Mouse (Mus musculus): Measurements from ENCODE around the gene A4gnt. TPM values are rescaled to one million over a fixed set of nuclear protein-coding genes. Genes with fewer than 3 reads are reported as not detected.

A4gnt gene
- polyA plus RNA-seq, 1 experiment from 2014 or later = not detected

- Histone ChIP-seq H3K9me3 (ENCODE audit: low read depth, low read length) (no peaks in the 10 kb centered on the region), H3K4me2 (no peak overlapping the region), H3K9ac (no peak overlapping the region), H3K4me1 (ENCODE audit: insufficient read depth) (no peaks in the 10 kb centered on the region), H3K36me3 (ENCODE audit: insufficient read depth) (no peaks in the 10 kb centered on the region), H3K4me3 (ENCODE audit: low read depth, low read length) (no peak overlapping the region), H3K27me3 (ENCODE audit: insufficient read depth, low read length) (no peaks in the 10 kb centered on the region), H3K27ac (ENCODE audit: low read depth) (no peak overlapping the region)
- DNase-seq = peak; percentile 56
- peak; percentile 66 for ATAC-seq (ENCODE audit: insufficient read depth)
- 26% methylated on average over 2 of the region's 2 CpGs for WGBS
- TF ChIP-seq CTCF (IDR thresholded peaks at IDR 0.05; ENCODE audit: low read depth) = no peak
Measured at GRCm38 (mm10) chr9:99622966-99623365, 10.7 kb downstream of the A4gnt start.

GRCm38 (mm10) chr9:99624117-99624516, 11.8 kb downstream of the A4gnt start:
- Histone ChIP-seq H3K4me3 (ENCODE audit: low read depth, low read length) (no peak overlapping the region), H3K27me3 (ENCODE audit: insufficient read depth, low read length) (no peaks in the 10 kb centered on the region), H3K9ac (no peak overlapping the region), H3K4me1 (ENCODE audit: insufficient read depth) (peaks cover 5% of the 10 kb centered on the region; the same call in 1 of the 2 replicates), H3K36me3 (ENCODE audit: insufficient read depth) (no peaks in the 10 kb centered on the region), H3K9me3 (ENCODE audit: low read depth, low read length) (no peaks in the 10 kb centered on the region), H3K4me2 (no peak overlapping the region), H3K27ac (ENCODE audit: low read depth) (0 out of 2 replicates have a peak overlapping the region, but pooled peaks have one; percentile 20)
- no peak for TF ChIP-seq CTCF (IDR thresholded peaks at IDR 0.05; ENCODE audit: low read depth)
- ATAC-seq (ENCODE audit: insufficient read depth) = no peak
- DNase-seq = no peak
- 62% methylated on average over 6 of the region's 6 CpGs for WGBS

- 57% methylated on average over 4 of the region's 4 CpGs for WGBS
- H3K9ac ChIP-seq = 0 out of 2 replicates have a peak overlapping the region, but pooled peaks have one; percentile 69
- peak overlapping the region; percentile 75 for H3K4me2 ChIP-seq
- no peaks in the 10 kb centered on the region for H3K9me3 ChIP-seq (ENCODE audit: low read depth, low read length)
- H3K27me3 ChIP-seq (ENCODE audit: insufficient read depth, low read length) = no peaks in the 10 kb centered on the region
- H3K4me1 ChIP-seq (ENCODE audit: insufficient read depth) = peaks cover 5% of the 10 kb centered on the region; the same call in 1 of the 2 replicates
- no peaks in the 10 kb centered on the region; the same call in 1 of the 2 replicates for H3K36me3 ChIP-seq (ENCODE audit: insufficient read depth)
- DNase-seq (no peak), ATAC-seq (ENCODE audit: insufficient read depth) (no peak)
- TF ChIP-seq CTCF (IDR thresholded peaks at IDR 0.05; ENCODE audit: low read depth) = no peak
- H3K4me3 ChIP-seq (ENCODE audit: low read depth, low read length) = peak overlapping the region; percentile 57; the same call in 1 of the 2 replicates
- peak overlapping the region; percentile 92; the same call in 1 of the 2 replicates for H3K27ac ChIP-seq (ENCODE audit: low read depth)
Measured at GRCm38 (mm10) chr9:99628581-99628980, 16.3 kb downstream of the A4gnt start.

DNA sequence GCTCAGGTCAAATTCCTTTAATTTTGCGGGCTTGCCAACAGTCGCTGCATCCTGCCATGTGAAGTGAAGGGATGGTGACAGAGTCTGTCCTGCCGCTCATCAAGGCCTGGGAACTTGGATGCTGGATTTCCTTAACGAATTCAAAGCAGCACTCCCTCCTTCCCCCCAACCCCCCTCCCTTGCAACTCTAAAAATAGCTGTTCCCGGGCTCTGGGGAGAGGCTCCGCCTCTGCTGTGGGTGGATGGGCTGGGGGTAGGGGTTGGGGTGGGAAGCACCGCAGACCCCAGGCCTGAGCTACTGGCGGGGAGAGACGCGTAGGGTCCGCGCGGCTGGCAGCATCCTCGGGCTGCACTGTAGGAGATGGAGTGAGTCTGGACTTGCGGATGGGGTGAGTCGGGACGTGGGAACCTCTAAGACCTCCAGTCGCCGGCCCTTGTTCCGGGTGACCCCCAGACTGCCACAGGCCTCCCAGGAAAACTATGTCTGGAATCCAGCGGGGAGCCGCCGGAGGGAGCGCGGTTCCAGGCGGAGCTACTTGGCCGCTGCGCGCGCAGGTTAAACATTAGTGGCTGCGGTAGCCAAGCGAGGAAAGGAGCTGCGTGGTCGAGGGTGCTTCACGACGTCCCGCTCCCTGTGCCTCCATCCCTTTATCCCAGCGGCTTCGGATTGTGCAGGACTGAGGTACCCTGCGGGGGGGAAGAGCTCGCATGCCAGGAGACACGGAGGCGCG, 17.1 kb downstream of the A4gnt start, which contains the start of gene Dzip1l:
Gene Dzip1l (plus strand): TSS at position 216 of the 731 bp plus-strand sequence.
- Histone ChIP-seq H3K27me3 (ENCODE audit: insufficient read depth, low read length) (no peaks in the 10 kb centered on the region), H3K4me2 (peak within 1 kb of the TSS; percentile 75), H3K36me3 (ENCODE audit: insufficient read depth) (peaks cover 8% of the 10 kb centered on the region; the same call in 1 of the 2 replicates), H3K9me3 (ENCODE audit: low read depth, low read length) (no peaks in the 10 kb centered on the region), H3K4me1 (ENCODE audit: insufficient read depth) (peaks cover 5% of the 10 kb centered on the region; the same call in 1 of the 2 replicates), H3K27ac (ENCODE audit: low read depth) (peak within 1 kb of the TSS; percentile 92), H3K4me3 (ENCODE audit: low read depth, low read length) (peak within 1 kb of the TSS; percentile 57), H3K9ac (peak within 1 kb of the TSS; percentile 69)
- DNase-seq (peak; percentile 93), ATAC-seq (ENCODE audit: insufficient read depth) (peak; percentile 94)
- 0 out of 2 replicates have a peak, but pooled peaks have one; percentile 3 for TF ChIP-seq CTCF (IDR thresholded peaks at IDR 0.05; ENCODE audit: low read depth)
- under 1% methylated on average over 44 of the region's 44 CpGs for WGBS

DNA sequence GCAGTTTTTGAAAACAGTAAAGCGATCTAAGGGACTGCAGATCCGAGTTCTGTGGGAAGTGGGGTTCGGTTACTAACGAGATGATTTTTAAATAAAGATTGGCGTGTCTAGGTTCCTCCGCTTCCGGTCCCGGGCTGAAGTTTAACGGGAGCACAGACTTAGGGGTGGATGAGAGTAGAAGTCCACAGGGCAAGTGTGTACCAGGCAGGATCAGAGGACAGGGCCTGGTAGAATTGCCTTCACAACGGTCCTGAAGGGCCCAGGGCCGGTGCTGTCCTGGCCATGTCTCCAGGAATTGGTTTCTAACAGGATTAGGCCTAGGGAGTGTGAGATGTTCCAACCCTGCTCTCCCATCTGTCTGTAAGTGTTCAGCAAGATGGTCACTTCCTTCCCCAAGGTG, 17.8 kb downstream of the A4gnt start:
- peaks cover 5% of the 10 kb centered on the region; the same call in 1 of the 2 replicates for H3K4me1 ChIP-seq (ENCODE audit: insufficient read depth)
- H3K27me3 ChIP-seq (ENCODE audit: insufficient read depth, low read length) = no peaks in the 10 kb centered on the region
- TF ChIP-seq CTCF (IDR thresholded peaks at IDR 0.05; ENCODE audit: low read depth) = no peak
- no peak for DNase-seq
- peak; percentile 44 for ATAC-seq (ENCODE audit: insufficient read depth)
- 0% methylated on average over 11 of the region's 11 CpGs for WGBS
- H3K27ac ChIP-seq (ENCODE audit: low read depth) = peak overlapping the region; percentile 92
- no peaks in the 10 kb centered on the region for H3K9me3 ChIP-seq (ENCODE audit: low read depth, low read length)
- peak overlapping the region; percentile 75 for H3K4me2 ChIP-seq
- H3K36me3 ChIP-seq (ENCODE audit: insufficient read depth) = peaks cover 13% of the 10 kb centered on the region
- peak overlapping the region; percentile 57 for H3K4me3 ChIP-seq (ENCODE audit: low read depth, low read length)
- H3K9ac ChIP-seq = peak overlapping the region; percentile 69

DNA sequence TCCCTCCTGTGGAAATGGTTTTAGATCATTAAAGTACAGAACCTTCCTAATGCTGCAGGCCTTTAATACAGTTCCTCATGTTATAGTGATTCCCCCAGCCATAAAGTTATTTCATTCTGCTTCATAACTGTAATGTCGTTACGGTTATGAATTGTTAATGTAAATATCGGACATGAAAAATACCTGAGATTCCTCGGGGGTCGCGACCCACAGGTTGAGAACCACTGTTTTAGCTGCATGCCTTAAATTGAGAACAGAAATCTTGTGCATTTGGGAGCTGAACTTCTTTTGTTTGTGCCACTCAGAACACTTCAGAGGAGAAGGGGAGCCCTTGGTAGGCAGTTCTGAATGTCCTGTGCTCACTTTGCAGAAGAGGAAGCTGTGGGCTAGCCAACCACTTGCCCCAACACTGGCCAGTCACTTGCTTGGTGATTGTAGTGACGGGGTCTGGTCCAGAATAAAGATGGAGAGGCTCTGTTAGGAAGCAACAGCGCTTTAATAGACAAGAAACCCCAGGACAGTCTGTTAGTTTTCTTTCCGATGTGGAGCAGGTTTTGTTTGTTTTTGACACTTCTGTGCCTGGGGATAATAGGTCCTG, 18.3 kb downstream of the A4gnt start:
- peak overlapping the region; percentile 57 for H3K4me3 ChIP-seq (ENCODE audit: low read depth, low read length)
- peak overlapping the region; percentile 75 for H3K4me2 ChIP-seq
- H3K27ac ChIP-seq (ENCODE audit: low read depth) = peak overlapping the region; percentile 92
- ATAC-seq (ENCODE audit: insufficient read depth) (no peak), DNase-seq (no peak)
- no peaks in the 10 kb centered on the region for H3K9me3 ChIP-seq (ENCODE audit: low read depth, low read length)
- H3K9ac ChIP-seq = peak overlapping the region; percentile 69
- H3K27me3 ChIP-seq (ENCODE audit: insufficient read depth, low read length) = no peaks in the 10 kb centered on the region
- H3K4me1 ChIP-seq (ENCODE audit: insufficient read depth) = peaks cover 5% of the 10 kb centered on the region; the same call in 1 of the 2 replicates
- TF ChIP-seq CTCF (IDR thresholded peaks at IDR 0.05; ENCODE audit: low read depth) = 0 out of 2 replicates have a peak, but pooled peaks have one; percentile 5
- WGBS = 27% methylated on average over 9 of the region's 9 CpGs
- peaks cover 17% of the 10 kb centered on the region for H3K36me3 ChIP-seq (ENCODE audit: insufficient read depth)

DNA sequence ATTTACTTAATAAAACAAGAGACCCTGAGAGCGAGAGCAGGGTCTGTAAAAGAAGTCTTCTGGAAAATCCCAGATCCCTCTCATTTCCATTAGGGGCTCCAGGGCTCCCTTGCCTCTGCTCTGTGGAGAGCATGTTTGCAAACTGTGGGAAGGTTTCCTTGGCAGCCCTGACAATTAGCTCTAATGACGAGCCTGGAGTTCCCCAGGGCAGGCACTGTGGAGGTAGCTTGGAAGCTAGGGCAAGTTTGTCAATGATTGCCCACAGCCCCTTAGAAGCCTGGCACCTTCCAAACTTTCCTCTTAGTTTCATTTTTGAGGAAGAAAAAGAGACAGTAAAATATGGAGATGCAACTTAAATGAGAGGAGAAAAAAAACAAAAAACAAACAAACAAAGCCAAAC, 19.5 kb downstream of the A4gnt start:
- Histone ChIP-seq H3K36me3 (ENCODE audit: insufficient read depth) (peaks cover 27% of the 10 kb centered on the region), H3K9ac (peak overlapping the region; percentile 4; the same call in 1 of the 2 replicates), H3K27me3 (ENCODE audit: insufficient read depth, low read length) (no peaks in the 10 kb centered on the region), H3K4me1 (ENCODE audit: insufficient read depth) (peaks cover 5% of the 10 kb centered on the region; the same call in 1 of the 2 replicates), H3K9me3 (ENCODE audit: low read depth, low read length) (no peaks in the 10 kb centered on the region), H3K4me3 (ENCODE audit: low read depth, low read length) (no peak overlapping the region; the same call in 1 of the 2 replicates), H3K4me2 (peak overlapping the region; percentile 75), H3K27ac (ENCODE audit: low read depth) (no peak overlapping the region)
- ATAC-seq (ENCODE audit: insufficient read depth) (no peak), DNase-seq (no peak)
- TF ChIP-seq CTCF (IDR thresholded peaks at IDR 0.05; ENCODE audit: low read depth) = no peak
- WGBS = 56% methylated on average over 2 of the region's 2 CpGs
